Mouse (Mus musculus): ENCODE measurements around the gene Catsperg1.
"Not testable (repeated sequence)": the region's sequence is repeated elsewhere in the genome, so short reads cannot be mapped to it uniquely, and the experiment has no call there.

The Catsperg1 gene

GRCm38 (mm10) chr7:29231517-29231916 is 17.7 kb upstream of the Catsperg1 start:
- DNase-seq (ENCODE audit: low read depth, low spot score) = no peak

GRCm38 (mm10) chr7:29230560-29230959 is 16.7 kb upstream of the Catsperg1 start:
- DNase-seq (ENCODE audit: low read depth, low spot score) = no peak

- DNase-seq (ENCODE audit: low read depth, low spot score) = no peak
Observed at GRCm38 (mm10) chr7:29228202-29228601, 14.4 kb upstream of the Catsperg1 start.

GRCm38 (mm10) chr7:29225520-29225919 is 11.7 kb upstream of the Catsperg1 start:
- no peak for DNase-seq (ENCODE audit: low read depth, low spot score)

- peak; percentile 63 for DNase-seq (ENCODE audit: low read depth, low spot score)
Observed at GRCm38 (mm10) chr7:29224756-29225394, 11.0 kb upstream of the Catsperg1 start.

GRCm38 (mm10) chr7:29214846-29215245 is 1.0 kb upstream of the Catsperg1 start:
- peak; percentile 96 for DNase-seq (ENCODE audit: low read depth, low spot score)

GRCm38 (mm10) chr7:29214236-29214635 is 401 bp upstream of the Catsperg1 start:
- DNase-seq (ENCODE audit: low read depth, low spot score) = peak; percentile 36

- DNase-seq (ENCODE audit: low read depth, low spot score) = not testable (repeated sequence)
Observed at GRCm38 (mm10) chr7:29212775-29213560, 867 bp downstream of the Catsperg1 start.

GRCm38 (mm10) chr7:29212199-29212765 is 1.6 kb downstream of the Catsperg1 start:
- peak; percentile 96 for DNase-seq (ENCODE audit: low read depth, low spot score)

- DNase-seq (ENCODE audit: low read depth, low spot score) = peak; percentile 94
Observed at GRCm38 (mm10) chr7:29211415-29212198, 2.2 kb downstream of the Catsperg1 start.

GRCm38 (mm10) chr7:29211013-29211412 is 2.8 kb downstream of the Catsperg1 start:
- DNase-seq (ENCODE audit: low read depth, low spot score) = not testable (repeated sequence)

- DNase-seq (ENCODE audit: low read depth, low spot score) = no peak
Observed at GRCm38 (mm10) chr7:29202577-29202976, 11.3 kb downstream of the Catsperg1 start.

GRCm38 (mm10) chr7:29194230-29194629 is 19.6 kb downstream of the Catsperg1 start:
- DNase-seq (ENCODE audit: low read depth, low spot score) = peak; percentile 64

GRCm38 (mm10) chr7:29181323-29181722 is 32.5 kb downstream of the Catsperg1 start:
- DNase-seq (ENCODE audit: low read depth, low spot score) = not testable (repeated sequence)

GRCm38 (mm10) chr7:29180854-29181236 is 33.0 kb downstream of the Catsperg1 start:
- no peak for DNase-seq (ENCODE audit: low read depth, low spot score)

GRCm38 (mm10) chr7:29180077-29180853 is 33.6 kb downstream of the Catsperg1 start, which contains the start of gene Psmd8:
Gene Psmd8, minus strand, starts transcription at chr7:29180701.
- DNase-seq (ENCODE audit: low read depth, low spot score) = peak; percentile 99

GRCm38 (mm10) chr7:29179323-29179722 is 34.5 kb downstream of the Catsperg1 start:
- DNase-seq (ENCODE audit: low read depth, low spot score) = no peak

- peak; percentile 57 for DNase-seq (ENCODE audit: low read depth, low spot score)
Observed at GRCm38 (mm10) chr7:29178106-29178505, 35.7 kb downstream of the Catsperg1 start.

- DNase-seq (ENCODE audit: low read depth, low spot score) = no peak
Observed at GRCm38 (mm10) chr7:29172390-29173016, 41.3 kb downstream of the Catsperg1 start.

GRCm38 (mm10) chr7:29171562-29172097 is 42.2 kb downstream of the Catsperg1 start:
- no peak for DNase-seq (ENCODE audit: low read depth, low spot score)

All from R1 (cell line).